Mouse (Mus musculus) T-cell, adult 2 months (primary cell): ENCODE data around the gene Clec1a.

Experiments
- DNase-seq: peaks from one replicate; pipeline ENCODE4 v3.0.0; 2022; ENCODE audit warnings: low spot score

The Clec1a gene

DNA sequence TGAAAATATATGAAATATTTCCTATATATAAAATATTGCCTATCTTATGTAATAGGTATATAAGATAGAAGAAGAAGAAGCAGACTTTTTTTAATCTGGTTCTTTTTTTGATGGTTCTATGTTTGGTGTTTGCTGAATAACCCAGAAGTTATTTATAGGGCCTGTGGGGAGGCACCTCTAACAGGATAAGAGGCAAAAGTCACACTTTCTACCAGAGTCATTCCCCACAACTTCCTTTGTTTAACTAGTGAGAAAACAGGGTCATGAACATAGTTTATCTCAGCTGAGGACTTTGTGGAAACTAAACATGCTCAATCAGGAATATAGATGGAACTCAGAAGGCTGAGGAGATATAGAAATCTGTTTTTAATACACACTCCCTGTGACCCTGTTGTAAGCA, 45.8 kb downstream of the Clec1a start:
- DNase-seq = no peak

DNA sequence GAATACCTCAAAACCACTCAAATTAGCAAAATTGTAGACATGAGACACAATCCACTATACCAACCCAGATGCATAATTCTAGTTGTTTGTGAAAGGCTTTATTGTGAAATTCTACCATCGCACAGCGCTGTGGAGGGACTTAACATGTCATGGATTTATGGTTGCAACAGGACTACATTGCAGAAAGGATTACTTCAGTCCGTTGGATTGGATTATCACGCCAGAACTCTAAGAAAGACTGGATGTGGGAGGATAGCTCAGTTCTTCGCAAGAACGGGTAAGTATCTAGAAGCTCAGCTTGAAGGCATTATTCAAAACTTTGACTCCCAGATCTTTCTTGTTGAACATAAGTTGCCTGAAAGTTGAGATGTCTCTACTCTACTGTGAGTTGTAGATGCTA, 48.4 kb downstream of the Clec1a start:
- DNase-seq = no peak

DNA sequence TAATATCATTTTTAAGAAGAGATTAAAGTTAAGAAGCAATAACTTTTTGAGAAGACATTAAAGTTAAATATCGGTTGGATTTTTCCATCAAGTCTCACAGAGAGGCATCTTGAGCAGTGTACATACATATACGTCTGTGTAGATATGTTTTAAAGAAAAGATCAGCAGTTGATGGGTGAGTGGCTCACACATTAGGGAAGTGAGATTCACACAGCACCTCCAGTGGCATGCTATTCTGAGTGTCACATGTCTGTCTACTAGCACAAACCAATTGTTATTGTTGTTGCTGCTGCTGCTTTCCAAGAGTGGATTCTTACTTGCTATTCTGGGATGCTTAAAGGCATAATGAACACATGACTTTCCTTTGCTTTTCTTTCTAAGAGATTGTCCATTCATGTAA, 49.4 kb downstream of the Clec1a start:
- no peak for DNase-seq

DNA sequence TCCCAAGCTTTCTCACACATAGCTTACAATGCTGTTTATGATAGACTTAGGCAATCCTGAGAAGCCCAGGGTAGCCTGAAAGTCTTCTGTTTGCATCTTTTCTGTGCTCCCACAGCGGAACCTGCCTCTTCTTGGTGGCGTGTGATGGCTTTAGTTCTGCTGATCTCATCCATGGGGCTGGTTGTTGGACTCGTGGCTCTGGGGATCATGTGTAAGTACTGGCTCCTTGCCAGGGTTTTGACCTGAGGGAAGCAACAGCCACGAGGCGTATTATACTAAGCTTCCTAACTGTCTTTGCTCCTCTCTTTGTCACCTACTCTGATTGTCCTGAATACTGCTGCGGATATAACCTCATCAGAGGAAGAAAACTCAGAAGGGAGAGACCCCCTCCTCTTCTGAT, 51.9 kb downstream of the Clec1a start:
- DNase-seq = no peak

DNA sequence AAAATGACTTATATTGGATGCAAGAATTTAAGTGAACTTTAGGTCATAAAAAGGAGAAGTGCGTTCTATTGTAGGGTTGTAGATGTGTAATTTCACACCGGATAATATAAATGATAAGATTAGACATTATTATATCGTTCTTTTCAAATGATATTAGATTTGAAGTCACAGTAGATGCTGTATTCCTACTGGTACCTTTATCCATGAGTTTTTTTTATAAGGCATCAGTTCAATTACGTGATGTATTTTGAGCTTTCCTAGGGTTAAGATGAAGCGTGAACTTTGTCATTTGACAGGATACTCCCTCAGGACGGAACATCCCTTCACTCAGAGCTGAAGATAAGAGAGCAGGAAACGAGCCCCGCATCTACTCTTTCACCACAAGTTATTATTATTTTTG, 54.8 kb downstream of the Clec1a start, which contains the start of gene Clec1b:
Gene Clec1b (plus strand): TSS at position 301 of the 400 bp plus-strand sequence.
- no peak for DNase-seq

DNA sequence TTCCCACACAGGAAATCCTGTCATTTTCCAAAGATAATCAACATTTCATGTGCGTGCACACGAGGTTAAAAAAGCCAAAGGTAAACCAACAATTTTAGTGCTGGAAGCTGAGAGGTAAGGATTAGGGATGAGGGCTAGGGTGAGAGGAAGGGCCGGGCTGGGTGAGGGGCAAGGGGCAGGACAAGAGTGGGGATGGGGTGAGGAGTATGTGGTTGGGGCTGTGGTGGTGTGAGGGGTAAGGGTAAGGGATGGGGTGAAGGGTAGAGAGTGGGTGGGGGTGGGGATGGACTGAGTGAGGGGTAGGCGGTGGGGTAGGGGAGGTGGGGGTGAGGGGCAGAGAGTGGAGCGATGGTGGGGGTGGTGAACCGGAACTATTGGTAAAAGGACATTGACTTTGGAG, 58.1 kb downstream of the Clec1a start:
- DNase-seq = no peak

DNA sequence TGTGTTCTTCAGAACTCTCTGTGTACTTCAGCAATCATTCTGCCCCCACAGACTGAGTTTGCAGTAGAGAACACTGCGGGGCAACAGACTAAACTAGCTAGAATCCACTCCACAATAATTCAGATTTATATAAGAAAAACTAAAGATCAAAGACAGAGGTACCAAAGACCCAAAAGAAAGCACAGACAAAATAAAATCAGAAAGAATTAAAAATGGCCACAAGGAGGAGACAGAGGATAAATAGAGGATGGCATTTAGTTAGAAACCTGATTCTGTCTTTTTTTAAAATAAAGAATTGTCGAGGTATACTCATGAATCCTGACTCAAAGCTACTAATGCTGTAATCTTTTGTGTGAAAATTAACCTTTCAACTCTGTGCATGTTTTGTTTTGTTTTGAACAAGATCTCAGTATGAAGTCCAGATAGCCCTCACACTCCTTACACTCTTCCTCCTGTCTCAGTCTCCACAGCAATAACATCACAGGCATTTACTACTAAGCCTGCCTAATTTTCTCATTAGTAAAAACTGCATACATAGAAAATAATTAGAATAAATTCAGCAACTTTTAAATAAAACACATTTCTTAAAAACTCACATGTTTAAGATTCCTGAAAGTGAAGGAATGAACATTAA, 58.6 kb downstream of the Clec1a start:
- no peak for DNase-seq

DNA sequence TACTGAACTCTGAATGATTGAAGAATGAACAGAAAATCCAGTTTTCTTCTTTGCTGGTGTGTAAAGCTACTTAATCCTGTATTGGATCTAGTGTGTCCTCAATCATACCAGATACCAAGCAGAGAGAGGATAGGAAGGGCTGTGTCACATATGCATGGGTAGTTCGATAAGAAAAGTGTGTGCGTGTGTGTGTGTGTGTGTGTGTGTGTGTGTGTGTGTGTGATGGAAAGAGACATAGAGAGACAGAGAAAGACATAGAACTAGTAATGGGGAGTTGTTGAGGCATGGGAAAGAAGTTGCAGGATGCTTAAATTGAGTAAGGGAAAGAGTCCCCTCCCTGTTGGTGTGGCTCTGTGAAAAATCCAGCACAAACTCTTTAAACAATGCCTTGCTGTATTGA, 66.0 kb downstream of the Clec1a start, which contains the start of gene Clec12b:
Gene Clec12b (minus strand): TSS at position 101 of the 400 bp plus-strand sequence.
- no peak for DNase-seq

DNA sequence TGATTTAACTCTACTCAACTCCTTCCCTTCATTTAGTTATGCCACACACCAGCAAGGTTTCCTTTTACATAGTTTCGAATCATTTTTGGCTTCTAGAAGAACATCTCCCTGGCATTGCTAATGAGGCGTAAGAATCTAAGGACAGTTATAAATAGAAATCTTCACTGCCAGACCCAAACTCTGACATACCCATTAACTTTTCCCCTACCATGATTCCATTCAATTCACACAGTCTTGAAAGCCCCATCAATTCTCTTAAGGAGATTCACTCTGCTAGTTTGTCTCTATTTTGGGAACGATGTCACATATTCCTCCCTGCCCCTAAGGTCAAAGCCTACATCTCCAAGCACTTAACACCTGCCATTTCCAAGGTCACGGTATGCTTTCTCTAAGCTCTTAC, 66.8 kb downstream of the Clec1a start:
- no peak for DNase-seq

DNA sequence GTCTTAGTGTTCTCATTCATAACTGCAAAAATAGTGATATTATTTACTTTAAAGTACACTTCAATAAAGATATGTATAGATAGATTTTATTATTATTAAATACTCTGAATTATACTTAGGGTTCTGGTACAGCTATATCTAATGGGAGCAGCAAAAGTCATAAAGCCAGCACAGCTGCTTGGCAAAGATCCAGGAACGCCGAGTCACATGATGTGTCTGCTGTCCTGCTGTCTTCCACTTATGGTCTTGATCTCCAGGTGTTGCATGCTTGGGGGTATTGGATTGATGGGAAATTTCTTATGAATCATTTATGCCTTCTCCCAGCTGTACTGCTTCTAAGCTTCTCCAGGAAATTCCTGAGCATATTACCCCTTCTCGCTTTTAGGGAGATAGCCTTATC, 68.3 kb downstream of the Clec1a start:
- no peak for DNase-seq

DNA sequence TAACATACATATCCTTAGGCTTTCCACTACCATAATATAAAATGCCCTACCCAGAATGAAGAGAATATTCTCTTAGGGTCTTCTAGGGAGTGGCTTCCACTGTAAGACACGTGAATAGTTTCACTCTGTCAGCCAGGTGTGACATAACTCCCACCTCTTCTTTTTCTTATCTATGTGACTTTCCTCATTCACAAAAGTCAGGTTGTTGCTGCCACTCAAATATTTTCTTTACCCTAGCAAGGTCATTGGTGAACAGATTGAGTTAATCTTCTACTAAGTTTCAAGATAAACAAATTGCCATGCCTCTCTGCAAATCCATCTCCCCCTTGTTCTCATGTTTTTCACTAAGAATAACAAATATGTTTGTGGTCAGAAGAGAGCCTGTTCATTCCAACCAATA, 70.1 kb downstream of the Clec1a start:
- no peak for DNase-seq

DNA sequence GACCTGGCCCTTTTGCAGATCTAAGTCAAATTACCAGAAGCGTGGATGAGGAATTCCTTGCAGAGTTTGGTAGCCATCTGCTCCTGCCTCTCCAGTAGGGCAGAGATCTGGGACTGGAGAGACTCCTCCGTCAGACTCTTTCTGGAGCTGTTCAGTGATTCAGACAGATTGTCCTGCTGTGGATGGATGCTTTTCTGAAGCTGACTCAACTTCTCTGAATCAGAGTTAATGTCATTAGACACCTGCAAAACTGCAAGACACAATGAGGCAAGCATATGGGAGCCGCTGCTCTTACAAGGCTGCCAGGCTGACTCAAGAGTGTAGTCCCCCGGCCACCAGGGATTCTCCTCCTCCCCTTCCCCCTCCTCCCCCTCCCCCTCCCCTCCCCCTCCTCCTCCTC, 71.3 kb downstream of the Clec1a start:
- DNase-seq = no peak

DNA sequence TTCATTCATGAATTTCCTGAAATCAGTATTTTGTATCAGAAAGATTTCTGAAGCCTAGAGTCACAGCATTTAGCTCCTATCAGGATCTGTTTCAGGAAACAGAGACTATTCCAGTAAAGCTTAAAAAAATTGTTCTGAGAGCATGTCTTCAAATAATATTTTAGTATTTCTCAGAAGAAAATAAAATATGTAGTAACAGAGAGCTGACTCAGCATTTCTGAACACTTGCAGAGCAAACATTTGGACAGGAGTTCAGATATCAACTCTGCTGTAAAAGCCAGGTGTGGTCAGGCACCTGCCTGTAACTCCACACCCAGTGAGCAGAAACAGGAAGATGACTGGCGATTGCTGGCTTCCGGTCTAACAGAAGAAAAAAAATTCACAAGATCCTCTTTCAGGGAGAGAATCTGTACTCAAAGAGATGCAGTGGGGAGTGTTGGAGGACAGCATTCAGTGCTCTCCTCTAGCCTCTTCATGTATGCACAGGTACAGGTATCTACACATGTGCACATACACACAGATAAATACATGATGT, 76.8 kb downstream of the Clec1a start:
- no peak for DNase-seq
